Mouse (Mus musculus) T-cell, adult 2 months (primary cell): ENCODE measurements around the gene Pfdn5.
"Not testable (repeated sequence)": the region's sequence is repeated elsewhere in the genome, so short reads cannot be mapped to it uniquely, and the experiment has no call there.

Source experiments
- DNase-seq: peaks from one replicate; pipeline ENCODE4 v3.0.0; 2022; ENCODE audit warnings: low spot score

The Pfdn5 gene

DNA sequence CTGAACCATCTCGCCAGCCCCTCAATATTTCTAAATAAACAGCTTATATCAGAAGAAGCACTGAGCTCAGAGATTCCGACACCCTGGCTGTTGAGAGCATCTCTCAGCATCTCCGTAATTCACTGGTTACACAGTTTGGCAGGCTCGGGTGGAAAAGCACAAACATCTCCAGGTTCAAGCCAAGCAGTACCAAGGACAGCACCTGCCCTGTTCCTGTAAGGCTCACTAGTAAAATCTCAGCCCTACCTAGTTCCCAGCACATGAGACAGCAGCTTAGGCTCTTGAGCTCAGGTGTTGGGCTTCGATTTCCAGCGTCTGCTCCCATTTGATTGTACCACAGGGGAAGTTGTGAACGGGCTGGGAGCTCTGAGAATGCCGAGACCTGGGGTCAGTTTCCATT, 9.3 kb downstream of the Pfdn5 start:
- no peak for DNase-seq

DNA sequence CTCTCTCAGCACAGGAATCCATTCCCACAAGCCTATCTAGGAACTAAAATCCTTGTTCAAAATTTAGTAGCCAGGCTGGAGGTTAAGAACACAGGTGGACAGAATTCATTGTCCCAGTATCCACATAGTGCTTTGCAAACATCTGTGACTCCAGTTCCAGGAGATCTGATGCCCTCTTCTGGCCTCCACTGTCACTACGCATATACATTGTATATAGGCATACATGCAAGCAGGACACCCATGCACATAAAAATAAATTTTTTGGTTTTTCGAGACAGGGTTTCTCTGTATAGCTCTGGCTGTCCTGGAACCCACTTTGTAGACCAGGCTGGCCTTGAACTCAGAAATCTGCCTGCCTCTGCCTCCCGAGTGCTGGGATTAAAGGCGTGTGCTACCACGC, 10.0 kb downstream of the Pfdn5 start:
- not testable (repeated sequence) for DNase-seq

DNA sequence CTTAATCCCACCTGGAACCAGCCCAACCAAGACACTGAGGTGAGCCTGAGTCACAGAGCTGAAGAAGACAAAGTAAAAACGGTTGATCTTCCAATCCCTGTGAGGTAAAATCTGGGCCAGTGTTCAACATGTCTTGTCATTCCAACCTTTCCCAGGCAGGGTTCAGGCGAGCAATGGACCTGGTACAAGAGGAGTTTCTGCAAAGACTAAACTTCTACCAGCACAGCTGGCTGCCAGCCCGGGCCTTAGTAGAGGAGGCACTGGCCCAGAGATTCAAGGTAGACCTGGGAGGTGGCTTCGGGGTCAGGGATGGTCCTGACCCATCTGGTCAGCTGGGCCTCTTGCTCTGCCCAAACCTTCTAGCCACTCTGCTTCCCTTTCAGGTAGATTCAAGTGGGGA, 11.0 kb downstream of the Pfdn5 start:
- no peak for DNase-seq

DNA sequence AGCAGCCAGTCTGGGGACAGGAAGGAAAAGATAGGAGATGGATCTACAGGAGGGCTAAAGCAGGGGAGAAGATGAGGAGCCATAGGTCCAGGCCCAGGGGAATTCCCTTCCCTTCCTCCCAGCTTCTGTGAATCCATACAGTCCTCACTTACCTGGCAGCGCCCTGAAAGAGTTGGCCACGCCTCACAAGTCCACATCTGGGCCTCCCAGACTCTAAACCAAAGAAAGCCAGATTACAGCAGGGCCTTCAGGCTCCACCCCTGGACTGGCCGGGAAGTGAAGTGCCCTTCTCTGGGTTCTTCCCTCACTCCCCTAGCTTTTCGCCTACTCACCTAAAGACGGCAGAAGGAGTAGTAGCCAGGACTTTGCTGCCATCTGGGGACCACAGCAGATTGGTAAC, 13.7 kb downstream of the Pfdn5 start:
- DNase-seq, result no peak

DNA sequence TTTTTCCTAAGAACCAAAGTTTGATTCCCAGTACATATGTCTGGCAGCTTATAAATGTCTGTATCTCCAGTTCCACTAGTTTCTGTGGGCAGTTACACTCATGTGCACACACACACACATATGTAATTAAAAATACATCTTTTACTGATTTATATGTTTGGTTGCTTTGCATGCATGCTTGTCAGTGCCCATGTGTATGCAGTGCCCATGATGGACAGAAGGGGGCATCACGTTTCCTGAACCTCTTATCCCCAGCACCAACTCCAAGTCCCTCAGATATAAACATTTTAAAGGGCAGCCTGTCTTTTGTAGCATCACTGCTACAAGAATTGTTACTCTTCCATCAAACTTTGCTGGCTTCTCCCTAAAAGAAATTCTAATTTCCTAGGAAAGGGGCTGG, 15.7 kb downstream of the Pfdn5 start:
- DNase-seq, result peak; percentile 62

DNA sequence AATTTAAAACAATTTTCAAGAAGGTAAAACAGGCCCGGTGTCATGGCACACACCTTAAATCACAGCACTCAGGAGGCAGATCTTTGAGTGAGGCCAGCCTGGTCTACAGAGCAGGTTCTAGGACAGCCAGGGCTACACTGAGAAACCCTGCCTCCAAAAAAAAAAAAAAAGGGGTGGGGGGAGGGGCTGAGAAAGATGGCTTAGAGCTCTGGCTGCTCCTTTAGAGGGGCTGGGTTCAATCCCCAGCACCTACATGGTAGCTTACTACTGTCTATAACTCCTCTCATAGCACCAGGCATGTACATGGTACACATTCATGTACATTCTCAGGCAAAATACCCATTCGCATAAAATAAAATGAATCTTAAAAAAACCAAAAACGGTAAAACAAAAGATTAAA, 18.6 kb downstream of the Pfdn5 start:
- DNase-seq, result no peak

DNA sequence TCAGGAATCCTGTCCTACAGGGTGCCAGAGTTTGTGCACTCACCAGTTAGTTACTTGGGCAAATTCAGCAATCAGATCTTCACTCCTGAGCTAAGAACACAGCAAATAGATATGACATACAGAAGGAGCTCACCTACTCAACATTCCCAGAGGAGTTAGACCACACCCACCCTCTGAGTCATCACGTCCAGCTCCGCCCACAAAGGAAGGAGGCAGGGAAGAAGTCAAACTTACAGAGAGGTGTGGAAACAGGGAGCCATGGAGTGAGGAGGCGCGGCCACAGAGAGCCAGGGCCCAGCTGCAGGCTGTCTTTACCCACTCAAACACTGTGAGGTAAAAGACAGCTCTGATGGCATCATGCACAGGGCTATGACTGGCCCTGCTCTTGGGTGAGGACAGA, 20.5 kb downstream of the Pfdn5 start:
- no peak for DNase-seq

DNA sequence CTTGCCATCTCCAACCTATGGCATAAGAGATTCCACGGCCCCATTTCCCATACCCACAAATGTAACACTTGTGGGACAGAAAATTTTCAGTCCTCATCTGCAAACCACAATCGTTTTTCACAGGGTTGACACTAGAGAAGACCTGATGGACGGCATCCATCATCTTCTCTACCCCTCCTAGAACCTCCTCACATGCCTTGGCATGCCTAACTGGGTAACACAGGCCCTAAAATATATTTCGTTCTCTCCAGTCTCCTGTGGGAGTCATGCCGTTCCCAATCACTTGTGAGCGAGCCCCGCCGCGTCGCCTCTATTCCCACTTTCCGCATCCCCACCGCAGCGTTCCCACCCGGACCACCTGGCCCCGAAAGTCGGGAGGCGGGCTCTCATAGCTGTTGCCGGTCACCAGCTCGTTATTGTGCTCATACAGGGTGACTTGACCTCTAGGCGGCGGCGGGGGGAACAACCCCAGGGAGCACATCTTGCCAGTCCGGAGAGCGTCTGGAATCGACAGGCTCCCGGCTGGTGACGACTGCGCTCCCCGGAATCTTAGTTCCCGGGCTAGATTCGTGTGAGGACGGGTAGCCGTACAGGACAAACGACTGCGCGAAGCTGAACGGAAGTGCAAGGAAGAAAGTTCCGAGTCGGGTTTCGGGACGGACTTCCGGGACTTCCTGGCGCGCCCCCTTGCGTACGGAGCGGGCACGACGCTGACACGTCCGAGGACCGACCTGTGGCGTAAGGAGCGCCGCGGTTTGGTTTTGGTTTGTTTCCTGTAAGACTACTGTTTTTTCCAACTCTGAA, 24.4 kb downstream of the Pfdn5 start, which contains the start of gene Aaas:
Gene Aaas, minus strand, starts transcription at position 634 of the 804 bp plus-strand sequence.
- peak; percentile 92 for DNase-seq

DNA sequence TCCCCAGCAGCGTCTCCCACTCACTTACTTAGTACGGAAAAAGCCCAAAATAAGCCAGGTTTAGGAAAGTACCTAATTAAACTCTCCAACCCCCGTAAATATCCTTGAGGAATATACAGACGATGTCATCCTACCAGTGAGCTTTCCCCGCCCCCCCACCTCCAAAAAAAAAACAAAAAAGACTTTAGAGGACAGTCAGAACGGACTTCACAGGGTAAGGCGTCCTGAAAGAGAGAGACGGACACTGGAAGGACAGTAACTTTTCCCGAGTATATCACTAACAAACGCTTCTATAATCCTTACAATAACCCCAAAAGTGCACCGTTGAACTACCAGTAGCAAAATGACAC, 25.0 kb downstream of the Pfdn5 start:
- no peak for DNase-seq

DNA sequence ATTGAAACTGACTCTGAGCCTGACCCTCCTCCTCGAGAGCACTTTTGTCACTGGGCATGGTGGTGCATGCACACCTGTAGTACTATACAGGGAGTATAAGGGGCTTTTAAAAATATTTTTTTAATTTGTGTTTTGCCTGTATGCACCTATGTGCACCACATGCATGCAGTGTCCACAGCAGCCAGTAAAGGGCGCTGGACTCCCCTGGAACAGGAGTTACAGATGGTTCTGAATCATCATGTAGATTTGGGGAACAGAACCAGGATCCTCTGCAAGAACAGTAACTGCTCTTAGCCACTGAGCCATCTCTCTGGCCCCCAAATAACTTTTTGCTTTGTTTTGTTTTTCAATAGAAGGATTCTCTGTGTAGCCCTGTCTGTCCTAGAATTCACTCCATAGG, 26.3 kb downstream of the Pfdn5 start:
- DNase-seq, result no peak

DNA sequence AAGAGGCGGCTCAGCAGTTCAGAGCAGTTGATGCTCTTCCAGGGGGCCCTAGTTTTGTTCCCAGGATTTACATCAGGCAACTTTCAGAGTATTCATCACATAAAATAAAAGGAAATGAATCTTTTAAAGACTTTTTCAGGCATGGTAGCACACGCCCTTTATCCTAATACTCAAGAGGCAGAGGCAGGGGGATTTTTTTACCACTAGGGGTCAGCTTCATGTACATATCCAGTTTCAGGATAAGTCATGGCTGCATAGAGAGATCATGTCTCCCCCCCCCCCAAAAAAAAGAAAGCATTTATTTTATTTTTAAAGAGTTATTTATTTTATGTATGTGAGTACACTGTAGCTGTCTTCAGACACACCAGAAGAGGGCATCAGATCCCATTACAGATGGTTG, 28.1 kb downstream of the Pfdn5 start:
- no peak for DNase-seq

DNA sequence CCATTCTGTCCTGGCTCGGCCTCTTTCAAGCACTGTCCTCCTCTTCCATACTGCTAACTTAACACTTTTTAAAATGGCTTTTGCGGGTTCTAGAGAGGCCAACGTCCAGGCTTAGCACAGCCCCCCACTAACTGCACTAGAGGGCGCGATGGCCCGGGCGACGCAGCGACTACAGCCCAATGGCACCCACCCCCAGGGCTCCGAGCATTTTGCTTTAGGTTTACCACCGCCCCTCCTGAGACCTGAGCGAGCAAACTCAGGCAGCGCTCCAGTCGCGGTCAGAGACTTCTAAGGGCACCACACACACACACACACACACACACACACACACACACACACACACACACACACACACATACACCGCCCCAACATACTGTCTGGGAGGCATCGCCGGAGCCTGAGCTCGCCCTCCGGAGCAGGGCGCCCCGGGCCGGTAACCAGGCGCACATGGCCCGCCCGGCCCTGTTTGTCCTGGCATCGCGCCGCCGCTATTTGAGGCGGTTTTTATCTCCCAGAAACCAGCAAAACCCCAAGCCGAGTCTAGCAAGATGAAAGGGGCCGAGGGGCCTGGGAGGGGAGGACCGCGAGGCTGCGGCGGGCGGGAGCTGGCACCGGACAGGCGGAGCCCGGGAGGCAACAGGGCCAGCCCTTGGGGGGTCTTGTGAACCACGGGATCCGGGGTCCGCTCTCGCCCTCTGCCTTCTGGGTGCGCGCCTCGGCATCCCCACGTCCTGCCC, 29.4 kb downstream of the Pfdn5 start:
- DNase-seq, result peak; percentile 41

DNA sequence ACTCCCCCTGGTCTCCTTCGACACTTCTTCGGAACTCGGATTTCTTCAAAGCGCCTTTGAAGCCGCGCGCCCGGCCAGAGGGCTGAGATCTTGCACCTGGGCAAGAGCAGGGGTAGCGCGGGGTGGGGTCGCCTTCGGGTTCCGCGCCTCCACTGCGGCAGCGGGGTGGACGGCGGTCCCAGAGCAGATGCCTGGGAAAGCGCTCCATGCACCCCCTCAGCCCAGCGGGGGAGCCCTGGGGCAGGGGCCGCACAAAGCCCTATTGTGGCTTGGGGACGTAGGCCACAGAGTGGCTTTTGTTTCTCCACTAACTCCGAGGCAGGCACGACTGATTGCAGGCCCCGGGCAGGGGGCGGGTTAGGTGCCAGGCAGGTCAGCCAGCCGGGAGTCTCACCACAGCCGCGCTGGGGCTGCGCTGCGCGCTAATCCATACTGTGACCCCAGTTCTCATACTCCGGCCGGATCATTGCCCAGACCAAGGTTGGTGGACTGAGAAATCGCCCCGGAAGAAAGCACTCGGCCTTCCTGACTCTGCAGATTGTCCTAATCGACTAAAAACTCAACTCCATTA, 30.0 kb downstream of the Pfdn5 start:
- DNase-seq, result no peak

DNA sequence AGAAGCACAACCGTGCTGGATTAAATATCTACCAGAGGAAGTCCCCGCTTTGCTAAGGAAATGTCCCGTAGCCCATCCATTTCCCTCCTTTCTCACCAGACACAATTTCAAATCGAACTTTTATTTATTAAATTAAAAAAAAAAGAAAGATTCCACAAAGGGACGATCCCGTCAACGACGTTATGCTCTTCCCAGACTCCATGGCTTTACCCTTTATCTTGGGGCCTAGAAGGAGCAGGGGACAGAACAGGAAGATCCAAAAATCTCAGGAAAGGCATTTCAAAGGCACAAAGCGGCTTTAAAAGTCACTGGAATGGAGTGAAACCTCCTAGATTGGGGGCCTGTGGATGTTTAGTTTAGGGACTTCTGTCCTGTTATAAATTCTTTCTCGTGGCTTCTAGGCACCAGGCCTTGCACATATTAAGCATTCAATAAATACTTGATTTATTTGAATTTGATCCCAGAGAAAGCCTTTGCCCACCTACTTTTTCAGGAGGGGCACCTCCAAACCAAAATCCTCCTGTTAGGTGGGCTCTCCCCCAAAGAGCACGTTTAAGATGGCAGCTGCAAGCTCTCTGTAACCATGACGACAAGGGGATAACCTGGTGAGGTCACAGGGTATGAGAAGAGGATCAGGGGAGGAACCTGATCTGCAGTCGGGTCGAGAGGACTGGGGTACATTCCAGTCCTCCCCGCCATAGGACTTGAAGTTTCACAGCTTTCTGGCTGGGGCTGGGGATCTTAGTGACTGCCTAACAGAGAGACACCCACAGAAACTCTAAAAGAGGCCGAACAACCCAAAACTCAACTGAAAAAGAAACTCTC, 30.8 kb downstream of the Pfdn5 start:
- DNase-seq, result no peak

DNA sequence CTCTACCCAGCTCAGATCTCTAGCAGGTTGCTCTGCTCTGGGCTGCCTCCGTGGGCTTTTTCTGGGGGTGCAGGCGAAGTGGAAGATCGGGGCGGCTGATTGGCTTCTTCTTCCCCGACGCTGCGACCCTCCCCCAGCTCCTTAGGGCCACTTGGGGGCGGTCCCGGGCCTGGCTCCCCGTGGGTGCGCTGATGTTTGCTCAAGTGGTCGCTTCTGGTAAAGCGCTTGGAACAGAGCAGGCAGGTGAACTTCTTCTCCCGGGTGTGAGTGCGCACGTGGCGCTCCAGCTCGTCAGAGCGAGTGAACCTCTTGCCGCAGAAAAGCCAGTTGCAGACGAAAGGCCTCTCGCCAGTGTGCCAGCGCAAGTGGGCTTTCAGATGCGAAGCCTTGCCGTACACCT, 32.2 kb downstream of the Pfdn5 start:
- peak; percentile 8 for DNase-seq

DNA sequence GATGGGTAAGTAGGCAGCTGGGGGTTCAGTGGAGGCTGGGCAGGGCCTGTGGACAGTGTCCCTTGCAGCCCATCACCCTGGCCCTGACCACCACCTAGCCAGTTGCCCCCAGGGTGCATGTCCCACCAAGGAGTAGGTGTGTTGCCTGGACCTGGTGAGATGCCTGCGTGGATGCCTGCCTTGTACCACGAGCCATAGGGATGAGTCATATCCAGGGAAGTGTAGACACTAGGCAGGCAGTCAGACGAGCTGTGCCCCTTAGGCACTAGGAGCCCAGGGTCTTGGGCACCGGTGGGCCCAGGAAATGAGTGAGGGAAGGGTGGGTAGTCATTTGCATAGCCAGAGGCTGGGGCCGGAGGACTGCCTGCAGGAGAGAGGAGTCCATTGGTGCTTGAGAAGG, 32.9 kb downstream of the Pfdn5 start:
- DNase-seq, result no peak

DNA sequence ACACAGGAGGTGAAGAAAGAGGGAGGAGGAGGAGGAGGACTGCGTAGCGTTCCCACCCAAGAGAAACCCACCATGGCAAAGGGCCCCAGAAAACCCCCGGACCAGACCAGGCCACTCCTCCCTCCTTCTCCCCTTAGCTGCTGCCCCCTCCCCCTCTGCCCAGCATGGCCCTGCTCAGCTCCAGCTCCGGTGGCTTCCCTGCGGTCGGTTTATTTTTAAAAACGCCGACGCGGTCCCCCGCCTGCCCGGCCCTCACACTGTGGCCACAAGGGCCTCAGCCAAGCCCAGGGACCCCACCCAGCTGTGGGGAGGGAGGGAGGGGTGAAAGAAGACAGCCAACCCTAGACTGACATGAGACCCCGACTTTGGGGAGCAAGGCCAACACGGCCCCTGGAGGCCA, 36.7 kb downstream of the Pfdn5 start:
- DNase-seq, result no peak

DNA sequence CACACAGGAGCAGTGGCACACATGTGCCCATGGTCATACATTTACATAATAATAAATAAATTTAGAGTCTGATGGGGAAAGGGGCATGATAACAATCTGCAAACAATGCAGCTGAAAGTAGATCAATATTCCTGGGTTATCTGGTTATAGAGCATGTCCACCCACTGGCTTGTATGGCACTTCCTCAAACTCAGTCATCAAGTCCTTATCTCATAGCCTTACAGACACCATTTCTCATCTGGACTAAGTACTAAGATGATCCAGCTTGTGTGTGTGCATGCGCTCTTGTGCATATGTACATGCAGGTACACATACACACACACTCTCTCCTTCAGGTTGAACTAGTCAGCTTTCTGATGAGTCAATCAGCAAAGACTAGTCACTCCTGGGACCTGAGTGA, 38.8 kb downstream of the Pfdn5 start:
- DNase-seq, result no peak

DNA sequence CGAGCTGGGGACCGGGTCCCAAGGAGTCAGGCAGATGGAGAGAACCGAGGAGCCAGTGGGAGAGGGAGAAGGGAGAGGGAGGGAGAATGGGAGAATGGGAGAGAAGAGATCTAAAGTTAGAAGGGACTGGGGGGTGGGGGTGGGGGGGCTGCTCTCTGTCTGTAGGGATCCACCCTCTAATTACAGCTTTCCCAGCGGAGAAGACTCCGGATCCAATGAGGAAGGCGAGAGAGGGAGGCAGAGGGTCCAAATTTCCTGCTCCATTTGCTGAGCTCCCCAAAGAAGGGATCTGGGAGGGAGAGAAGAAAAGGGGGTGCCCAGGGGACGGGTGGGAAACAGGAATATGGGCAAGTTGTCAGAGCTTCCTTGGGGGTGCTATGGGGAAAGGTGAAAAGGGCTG, 40.3 kb downstream of the Pfdn5 start:
- DNase-seq, result no peak

DNA sequence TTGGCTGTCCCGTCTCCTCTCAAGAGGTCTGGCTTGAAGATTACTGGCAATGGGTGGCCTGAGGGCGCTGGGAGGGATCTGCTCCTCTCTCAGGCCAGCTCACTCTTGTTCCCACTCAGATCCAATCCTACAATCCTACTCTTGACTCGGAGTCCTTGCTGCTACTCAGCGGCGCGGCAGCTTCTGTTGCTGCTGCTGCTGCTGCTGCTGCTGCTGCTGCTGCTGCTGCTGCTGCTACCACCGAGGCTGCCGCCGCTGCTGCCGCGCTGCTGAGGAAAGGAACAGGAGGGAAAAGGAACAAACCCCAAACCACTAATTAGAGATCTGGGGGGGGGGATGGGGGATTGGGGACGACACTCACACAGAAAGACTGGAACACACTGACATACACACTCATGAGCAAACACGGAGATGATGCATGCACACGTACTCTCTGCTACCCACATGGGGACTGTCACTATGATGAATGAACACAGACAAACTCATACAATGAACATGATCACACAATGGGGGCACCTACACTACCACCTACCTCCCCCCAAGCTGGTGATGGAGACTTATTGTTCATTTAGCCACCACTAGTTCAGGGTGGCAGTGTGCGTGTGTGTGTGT, 40.9 kb downstream of the Pfdn5 start, which contains the start of gene Sp7:
Gene Sp7, minus strand, starts transcription at position 450 of the 612 bp plus-strand sequence.
- DNase-seq, result no peak

DNA sequence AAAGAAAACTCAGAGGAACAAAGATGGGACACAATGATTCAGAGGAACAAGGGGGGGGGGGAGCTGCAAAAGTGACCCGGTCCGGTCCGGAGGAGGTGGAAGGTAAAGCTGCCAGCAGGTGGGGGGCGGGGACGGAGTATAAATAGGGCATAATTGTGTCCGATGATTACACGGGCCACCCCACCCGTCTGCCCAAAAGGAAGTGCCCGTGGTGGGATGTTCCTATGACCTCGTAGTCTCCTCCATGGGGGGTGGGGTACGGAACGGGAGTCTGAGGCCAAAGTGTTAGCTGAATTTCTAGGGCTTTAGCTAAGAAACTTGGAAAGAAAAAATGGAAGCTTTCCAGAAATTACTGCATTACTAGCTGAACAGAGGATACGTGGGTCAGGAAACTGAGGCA, 44.1 kb downstream of the Pfdn5 start:
- DNase-seq, result no peak

DNA sequence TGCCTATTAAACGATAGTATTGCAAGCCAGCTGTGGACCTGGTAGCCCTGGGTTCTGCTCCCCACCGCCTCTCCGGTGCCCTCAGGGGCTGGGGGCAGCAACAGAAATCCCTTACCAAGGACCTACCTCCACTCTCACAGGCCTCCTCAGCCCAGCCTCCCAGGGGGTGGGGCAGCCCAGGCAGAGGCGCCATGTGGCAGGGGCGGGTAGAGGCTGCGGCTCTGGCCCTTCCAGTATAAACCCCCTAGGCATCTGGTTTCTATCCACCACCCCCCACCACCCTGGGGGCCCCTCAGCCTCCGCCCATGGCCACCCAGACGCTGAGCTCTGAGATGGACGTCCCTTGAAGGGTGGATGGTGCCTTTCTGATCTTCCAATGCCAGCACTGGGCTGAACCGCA, 44.8 kb downstream of the Pfdn5 start:
- no peak for DNase-seq
